Mouse (Mus musculus): ENCODE results near the gene Raver1.
A peak's percentile ranks its signal among the peaks of the same experiment; 100 is the strongest.
"Not testable (repeated sequence)": the region's sequence is repeated elsewhere in the genome, so short reads cannot be mapped to it uniquely, and the experiment has no call there.

Gene Raver1

GRCm38 (mm10) chr9:21105760-21106564, 14.2 kb upstream of the Raver1 start:
- no peak for DNase-seq (ENCODE audit: low spot score)

GRCm38 (mm10) chr9:21104814-21105213, 13.0 kb upstream of the Raver1 start:
- DNase-seq (ENCODE audit: low spot score) = no peak

- no peak for DNase-seq (ENCODE audit: low spot score)
Observed at GRCm38 (mm10) chr9:21102076-21102475, 10.3 kb upstream of the Raver1 start.

GRCm38 (mm10) chr9:21100447-21101161, 8.8 kb upstream of the Raver1 start:
- no peak for DNase-seq (ENCODE audit: low spot score)

GRCm38 (mm10) chr9:21097793-21098192, 6.0 kb upstream of the Raver1 start:
- no peak for DNase-seq (ENCODE audit: low spot score)

GRCm38 (mm10) chr9:21095958-21096357, 4.2 kb upstream of the Raver1 start:
- no peak for DNase-seq (ENCODE audit: low spot score)

- DNase-seq (ENCODE audit: low spot score) = no peak
Observed at GRCm38 (mm10) chr9:21093423-21093822, 1.6 kb upstream of the Raver1 start.

- peak; percentile 52 for DNase-seq (ENCODE audit: low spot score)
Observed at GRCm38 (mm10) chr9:21090972-21091706, 669 bp downstream of the Raver1 start.

GRCm38 (mm10) chr9:21090537-21090936, 1.3 kb downstream of the Raver1 start:
- no peak for DNase-seq (ENCODE audit: low spot score)

- DNase-seq (ENCODE audit: low spot score) = no peak
Observed at GRCm38 (mm10) chr9:21083324-21083723, 8.5 kb downstream of the Raver1 start.

GRCm38 (mm10) chr9:21081127-21081526, 10.7 kb downstream of the Raver1 start:
- DNase-seq (ENCODE audit: low spot score) = no peak

GRCm38 (mm10) chr9:21075625-21076024, 16.2 kb downstream of the Raver1 start:
- no peak for DNase-seq (ENCODE audit: low spot score)

GRCm38 (mm10) chr9:21074173-21074572, 17.6 kb downstream of the Raver1 start:
- DNase-seq (ENCODE audit: low spot score) = no peak

- peak; percentile 98 for DNase-seq (ENCODE audit: low spot score)
Observed at GRCm38 (mm10) chr9:21073044-21073840, 18.6 kb downstream of the Raver1 start, which contains the start of the genes Gm49373 and Fdx1l. TSS of gene Gm49373 (minus strand) at chr9:21073096. TSS of gene Fdx1l (minus strand) at chr9:21073614.

GRCm38 (mm10) chr9:21072641-21073040, 19.2 kb downstream of the Raver1 start:
- peak; percentile 9 for DNase-seq (ENCODE audit: low spot score)

GRCm38 (mm10) chr9:21067006-21067684, 24.7 kb downstream of the Raver1 start, which contains the start of gene Zglp1:
TSS of gene Zglp1 (minus strand) at chr9:21067093.
- no peak for DNase-seq (ENCODE audit: low spot score)

- no peak for DNase-seq (ENCODE audit: low spot score)
Observed at GRCm38 (mm10) chr9:21062928-21063327, 28.9 kb downstream of the Raver1 start.

GRCm38 (mm10) chr9:21051578-21051977, 40.2 kb downstream of the Raver1 start:
- DNase-seq (ENCODE audit: low spot score) = no peak

GRCm38 (mm10) chr9:21045235-21045634, 46.6 kb downstream of the Raver1 start:
- DNase-seq (ENCODE audit: low spot score) = no peak

- DNase-seq (ENCODE audit: low spot score) = not testable (repeated sequence)
Observed at GRCm38 (mm10) chr9:21044785-21045184, 47.0 kb downstream of the Raver1 start.

- DNase-seq (ENCODE audit: low spot score) = no peak
Observed at GRCm38 (mm10) chr9:21043563-21043962, 48.2 kb downstream of the Raver1 start.

All from embryo, embryonic 10 days (tissue).